Mouse (Mus musculus): Measurements from ENCODE around the gene Gapvd1.
"Not testable (repeated sequence)": the region's sequence is repeated elsewhere in the genome, so short reads cannot be mapped to it uniquely, and the experiment has no call there.

Gapvd1 gene

DNA sequence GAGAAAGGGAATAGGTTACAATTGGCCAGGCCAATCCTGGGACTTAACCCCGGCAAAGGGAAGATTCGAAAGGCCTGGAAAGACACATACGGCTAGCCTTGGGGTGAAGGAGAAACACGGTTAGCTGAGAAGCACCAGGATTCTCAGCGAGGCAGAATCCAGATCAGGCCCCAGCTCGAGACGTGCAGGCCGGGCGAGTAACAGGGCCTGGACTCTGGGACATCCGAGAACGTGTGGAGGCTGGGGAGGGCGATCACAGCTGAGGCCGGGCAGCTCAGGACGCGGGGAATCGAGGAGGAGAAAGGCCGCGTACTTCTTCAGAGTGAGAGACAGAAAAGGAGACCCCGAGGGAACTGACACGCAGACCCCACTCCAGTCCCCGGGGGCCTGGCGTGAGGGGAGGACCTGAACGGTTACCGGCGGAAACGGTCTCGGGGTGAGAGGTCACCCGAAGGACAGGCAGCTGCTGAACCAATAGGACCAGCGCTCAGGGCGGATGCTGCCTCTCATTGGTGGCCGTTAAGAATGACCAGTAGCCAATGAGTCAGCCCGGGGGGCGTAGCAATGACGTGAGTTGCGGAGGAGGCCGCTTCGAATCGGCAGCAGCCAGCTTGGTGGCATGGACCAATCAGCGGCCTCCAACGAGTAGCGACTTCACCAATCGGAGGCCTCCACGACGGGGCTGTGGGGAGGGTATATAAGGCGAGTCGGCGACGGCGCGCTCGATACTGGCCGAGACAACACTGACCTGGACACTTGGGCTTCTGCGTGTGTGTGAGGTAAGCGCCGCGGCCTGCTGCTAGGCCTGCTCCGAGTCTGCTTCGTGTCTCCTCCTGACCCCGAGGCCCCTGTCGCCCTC is 16.6 kb upstream of the Gapvd1 start, which contains the start of gene Hspa5:
Hspa5 (plus strand) TSS at position 603 of the 859 bp plus-strand sequence.
- DNase-seq (ENCODE audit: low spot score in 2 of 2), result peak; percentile 100

DNA sequence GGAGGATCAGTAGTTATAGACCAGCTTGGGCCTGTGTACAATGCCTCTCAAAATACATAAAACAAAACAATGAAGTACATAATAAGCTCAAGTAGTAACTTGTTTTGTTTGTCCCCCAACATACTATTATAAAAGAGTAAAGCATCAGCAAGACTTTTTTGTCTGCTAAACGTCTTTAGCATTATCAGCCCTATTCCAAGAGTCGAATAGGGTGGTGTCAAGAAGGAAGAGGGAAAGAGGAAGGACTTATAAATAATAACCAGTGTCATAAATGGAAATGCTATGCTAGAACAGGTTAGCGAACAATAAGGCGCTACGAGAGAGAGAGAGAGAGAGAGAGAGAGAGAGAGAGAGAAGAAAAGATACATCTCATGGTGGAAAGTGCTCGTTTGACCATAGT is 15.9 kb upstream of the Gapvd1 start:
- no peak for DNase-seq (ENCODE audit: low spot score in 2 of 2)

DNA sequence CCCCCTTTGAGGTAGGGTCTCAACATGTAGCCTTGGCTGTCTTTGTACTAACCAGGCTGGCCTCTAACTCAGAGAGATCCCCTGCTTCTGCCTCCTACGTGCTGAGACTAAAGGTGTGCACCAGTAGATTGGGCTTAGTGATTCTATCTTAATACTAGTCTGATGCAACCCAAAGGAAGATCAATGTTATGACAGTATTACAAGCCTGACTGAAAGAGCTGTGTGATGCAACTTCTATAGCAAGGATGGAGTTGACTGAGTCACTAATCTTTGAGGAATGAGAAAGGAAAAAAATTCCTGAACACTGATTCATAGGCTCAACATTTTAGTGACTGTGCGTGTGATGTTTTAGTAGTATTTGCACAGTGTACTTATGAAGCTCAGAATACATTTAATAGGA is 15.0 kb upstream of the Gapvd1 start:
- no peak for DNase-seq (ENCODE audit: low spot score in 2 of 2)

DNA sequence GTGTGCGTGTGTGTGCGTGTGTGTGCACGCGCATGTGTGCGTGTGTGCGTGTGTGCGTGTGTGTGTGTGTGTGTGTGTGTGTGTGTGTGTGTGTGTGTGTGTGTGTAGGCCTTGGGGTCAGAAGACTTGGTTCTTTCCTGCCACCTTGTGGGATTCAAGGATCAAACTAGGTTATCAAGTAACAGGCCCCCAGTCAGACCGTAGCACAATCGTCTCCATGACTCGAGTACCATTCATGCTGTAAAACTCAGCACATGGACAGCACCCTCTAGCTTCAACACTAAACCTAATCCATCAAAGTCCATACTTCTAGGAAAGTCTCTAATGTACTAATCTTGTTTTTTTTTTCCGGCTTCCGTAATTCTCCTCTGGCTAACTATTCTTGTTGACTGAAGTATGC is 9.8 kb upstream of the Gapvd1 start:
- DNase-seq (ENCODE audit: low spot score in 2 of 2), result no peak

DNA sequence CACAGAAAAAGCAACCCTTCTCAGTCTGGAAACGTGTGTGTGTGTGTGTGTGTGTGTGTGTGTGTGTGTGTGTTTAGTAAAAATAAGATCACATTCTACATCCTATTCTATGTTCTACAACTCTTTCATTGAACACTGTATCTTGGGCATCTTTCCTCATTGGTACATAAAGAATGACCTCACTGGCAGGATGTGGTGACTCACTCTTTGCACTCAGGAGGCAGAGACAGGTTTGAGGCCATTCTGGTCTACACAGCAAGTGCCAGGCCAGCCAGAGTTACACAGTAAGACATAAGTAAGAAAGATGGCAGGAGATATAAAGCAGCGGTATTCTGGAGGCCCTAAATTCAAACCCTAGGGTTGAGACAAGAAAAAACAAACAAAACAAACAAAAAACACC is 7.8 kb upstream of the Gapvd1 start:
- no peak for DNase-seq (ENCODE audit: low spot score in 2 of 2)

DNA sequence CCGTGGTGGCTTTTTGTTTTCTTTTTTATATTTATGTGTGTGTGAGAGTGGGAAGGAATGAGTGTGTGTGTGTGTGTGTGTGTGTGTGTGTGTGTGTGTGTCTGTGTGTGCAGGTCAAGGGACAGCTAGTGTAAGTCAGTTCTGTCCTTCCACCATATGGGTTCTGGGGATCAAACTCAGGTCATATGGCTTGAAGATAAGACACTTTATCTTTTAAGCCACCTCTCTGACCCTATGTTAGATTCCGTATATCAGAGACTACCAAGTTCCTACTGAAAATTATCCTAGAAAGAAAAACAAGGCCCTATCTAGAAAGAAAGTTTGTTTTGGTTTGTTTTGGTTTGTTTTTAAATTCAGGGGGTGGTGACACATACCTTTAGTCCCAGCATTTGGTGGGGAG is 7.1 kb upstream of the Gapvd1 start:
- DNase-seq (ENCODE audit: low spot score in 2 of 2), result no peak

DNA sequence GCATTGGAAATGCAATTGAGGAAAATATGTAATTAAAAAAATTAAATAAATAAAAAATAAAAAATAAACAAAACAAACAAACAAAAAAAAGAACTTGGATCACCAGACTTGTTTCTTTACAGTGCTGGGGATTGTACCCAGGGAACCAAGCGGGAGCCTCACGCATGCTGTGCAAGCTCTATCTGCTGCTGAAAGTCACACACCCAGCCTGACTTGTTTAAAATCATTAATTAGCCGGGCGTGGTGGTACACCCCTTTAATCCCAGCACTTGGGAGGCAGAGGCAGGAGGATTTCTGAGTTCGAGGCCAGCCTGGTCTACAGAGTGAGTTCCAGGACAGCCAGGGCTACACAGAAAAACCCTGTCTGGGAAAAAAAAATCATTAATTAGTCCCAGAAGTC is 6.2 kb upstream of the Gapvd1 start:
- DNase-seq (ENCODE audit: low spot score in 2 of 2), result not testable (repeated sequence)

DNA sequence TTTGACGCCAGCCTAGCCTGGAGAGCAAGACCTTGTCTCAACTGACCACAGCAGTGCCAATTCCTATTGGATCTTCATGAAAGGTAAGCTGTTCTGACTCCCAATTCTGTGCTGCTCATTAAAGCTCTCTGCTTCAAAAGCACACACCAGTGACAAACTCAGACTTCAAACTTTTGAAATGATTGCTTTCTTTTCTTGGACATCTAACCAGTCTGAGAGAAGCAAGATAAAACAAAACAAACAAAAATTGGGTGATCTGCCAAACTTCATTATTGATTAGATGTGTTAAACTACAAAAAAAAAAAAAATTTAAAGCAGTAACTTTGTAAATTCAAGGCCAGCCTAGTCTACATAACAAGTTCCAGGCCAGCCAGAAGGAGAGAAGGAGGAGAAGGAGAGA is 2.3 kb upstream of the Gapvd1 start:
- no peak for DNase-seq (ENCODE audit: low spot score in 2 of 2)

DNA sequence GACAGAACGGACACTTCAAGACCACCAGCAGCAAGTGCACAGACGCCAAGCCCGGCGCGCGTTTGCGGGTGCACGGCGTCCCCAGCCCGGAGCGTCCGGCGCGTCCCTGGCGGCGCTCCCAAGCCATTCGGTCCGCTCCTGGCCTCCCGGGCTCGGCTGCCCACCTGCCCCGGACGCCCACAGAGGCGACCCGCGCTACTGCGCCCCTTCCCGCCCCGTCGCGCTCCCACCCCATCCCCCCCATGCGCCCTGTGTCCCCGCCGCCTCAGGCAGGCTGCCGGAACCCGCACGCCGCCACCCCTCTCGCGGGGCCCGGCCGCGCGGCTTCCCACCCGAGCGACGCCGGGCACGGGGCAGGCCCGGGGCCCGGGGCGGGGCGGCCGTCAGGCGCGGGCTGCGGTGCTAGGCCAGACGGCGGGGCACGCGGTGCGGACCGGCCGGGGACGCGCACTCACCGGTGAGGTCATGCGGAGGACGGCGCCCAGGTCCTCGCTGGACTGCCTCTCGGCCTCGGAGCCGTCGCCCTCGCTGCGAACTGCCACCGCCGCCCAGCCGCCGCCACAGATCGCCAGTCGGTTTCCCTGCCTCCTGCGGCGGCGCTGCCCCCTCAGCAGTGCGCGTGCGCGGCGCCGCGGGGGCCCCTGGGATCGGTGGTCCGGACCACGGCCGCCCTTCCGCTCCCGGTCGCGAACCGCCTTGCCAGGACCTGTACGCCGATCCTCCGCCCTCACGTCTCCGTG is 1.1 kb downstream of the Gapvd1 start:
- peak; percentile 85 to 87 for DNase-seq (ENCODE audit: low spot score in 2 of 2)

DNA sequence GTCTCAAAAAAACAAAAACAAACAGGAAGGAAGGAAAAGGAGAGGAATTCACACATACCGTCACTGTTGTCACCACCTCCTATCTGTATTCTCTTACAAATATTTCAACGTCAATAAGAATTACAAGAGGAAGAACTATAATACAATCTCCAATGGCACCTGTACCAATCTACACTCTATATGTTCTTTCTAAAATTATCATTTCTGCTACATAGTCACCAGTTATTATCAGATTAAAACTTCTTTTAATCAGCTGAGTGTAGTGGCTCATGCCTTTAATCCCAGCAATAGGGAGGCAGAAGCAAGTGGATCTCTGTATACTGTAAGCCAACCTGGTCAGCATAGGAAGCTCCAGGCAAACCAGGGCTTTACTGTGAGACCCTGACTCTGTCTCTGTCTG is 4.8 kb downstream of the Gapvd1 start:
- DNase-seq (ENCODE audit: low spot score in 2 of 2), result no peak

DNA sequence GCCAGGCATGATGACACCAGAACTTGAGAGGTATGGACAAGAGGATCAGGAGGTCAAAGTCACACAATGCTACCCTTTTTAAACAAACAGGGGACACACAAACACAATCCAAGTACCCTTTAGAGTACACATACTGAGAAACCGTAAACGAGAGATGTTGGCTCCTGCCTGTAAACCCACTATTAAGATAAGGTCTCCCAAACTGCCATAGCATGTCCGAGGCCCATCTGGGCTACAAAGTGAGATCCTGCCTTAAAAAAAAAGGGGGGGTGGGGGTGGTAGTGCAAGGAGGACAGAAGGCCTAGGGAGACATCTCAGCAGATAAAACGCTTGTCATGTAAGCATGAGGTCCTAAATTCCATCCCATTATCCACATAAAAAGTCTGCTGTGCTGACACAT is 6.6 kb downstream of the Gapvd1 start:
- DNase-seq (ENCODE audit: low spot score in 2 of 2), result no peak

DNA sequence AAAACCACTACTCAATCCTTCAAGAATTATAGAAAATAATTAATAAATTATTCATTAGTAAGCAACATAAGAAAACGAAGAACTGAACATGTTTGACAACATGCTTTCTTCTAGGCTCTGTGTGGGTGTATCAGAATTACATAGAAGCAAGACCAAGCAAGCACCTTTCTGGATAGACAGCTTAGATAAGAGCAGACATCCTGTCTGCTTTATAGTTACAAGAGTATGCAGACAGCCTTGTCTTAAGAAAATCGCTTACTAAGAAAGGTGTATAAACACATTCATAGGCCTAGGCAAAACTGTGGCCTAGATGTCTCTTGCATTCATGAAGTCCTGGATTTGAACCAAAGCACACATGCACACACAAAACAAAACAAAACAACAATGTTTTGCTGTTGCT is 9.4 kb downstream of the Gapvd1 start:
- DNase-seq (ENCODE audit: low spot score in 2 of 2), result no peak

DNA sequence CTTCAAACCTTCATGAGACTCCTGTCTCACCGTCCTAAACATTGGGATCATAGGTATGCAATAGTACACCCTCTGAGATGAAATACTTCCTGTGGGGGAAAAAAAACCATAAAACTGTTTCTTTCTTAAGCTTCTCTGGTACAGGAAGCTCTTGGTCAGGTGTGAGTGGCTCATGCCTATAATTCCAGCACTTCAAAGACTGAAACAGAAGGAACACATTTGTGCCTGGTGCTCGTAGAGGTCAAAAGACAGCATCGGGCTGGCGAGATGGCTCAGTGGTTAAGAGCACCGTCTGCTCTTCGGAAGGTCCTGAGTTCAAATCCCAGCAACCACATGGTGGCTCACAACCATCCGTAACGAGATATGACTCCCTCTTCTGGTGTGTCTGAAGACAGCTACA is 10.6 kb downstream of the Gapvd1 start:
- DNase-seq (ENCODE audit: low spot score in 2 of 2), result no peak

DNA sequence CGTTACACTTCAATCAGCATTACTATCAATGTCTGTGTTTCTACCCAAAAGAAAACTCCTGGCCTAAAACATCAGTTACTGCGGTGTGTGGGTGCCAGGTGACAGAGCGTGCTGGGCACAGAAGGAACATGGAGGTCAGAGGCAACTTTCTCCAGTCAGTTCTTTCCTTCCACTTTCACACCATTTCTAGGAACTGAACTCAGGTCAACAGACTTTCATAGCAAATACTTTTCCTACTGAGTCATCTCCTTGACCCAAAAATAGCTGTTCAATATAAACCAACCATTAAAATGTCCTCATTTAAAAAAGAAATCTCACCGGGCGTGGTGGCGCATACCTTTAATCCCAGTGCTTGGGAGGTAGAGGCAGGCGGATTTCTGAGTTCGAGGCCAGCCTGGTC is 12.4 kb downstream of the Gapvd1 start:
- DNase-seq (ENCODE audit: low spot score in 2 of 2), result no peak

DNA sequence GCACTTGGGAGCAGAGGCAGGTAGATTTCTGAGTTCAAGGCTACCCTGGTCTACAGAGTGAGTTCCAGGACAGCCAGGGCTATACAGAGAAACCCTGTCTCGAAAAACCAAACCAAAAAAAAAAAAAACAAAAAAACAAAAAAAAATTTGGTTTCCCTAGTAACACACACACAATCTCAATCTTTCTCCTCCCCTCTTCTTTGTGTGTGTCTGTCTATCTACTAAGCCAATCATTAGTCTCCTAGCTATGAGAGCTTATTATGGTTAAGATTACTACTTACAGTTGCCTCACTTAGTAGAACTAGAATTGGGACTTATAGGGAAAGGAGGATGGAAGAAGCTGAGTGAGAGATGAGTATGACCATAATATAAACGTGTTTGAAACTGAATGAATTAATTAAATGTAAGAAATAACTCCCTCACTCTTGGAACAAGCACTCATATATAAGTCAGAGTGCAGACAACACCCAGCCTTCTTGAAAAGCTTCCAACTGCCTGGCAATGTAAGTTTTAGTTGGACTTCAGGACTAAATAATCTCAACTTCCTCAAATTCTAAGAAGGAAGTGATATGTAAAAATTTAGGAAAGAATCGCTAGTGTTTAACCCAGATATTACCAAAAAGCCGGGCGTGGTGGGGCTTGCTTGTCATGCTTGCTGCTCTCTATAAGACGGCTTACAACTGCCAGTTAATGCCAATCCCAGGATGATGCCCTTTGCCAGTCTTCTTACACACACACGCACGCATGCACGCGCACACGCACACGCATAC is 13.5 kb downstream of the Gapvd1 start:
- no peak for DNase-seq (ENCODE audit: low spot score in 2 of 2)

DNA sequence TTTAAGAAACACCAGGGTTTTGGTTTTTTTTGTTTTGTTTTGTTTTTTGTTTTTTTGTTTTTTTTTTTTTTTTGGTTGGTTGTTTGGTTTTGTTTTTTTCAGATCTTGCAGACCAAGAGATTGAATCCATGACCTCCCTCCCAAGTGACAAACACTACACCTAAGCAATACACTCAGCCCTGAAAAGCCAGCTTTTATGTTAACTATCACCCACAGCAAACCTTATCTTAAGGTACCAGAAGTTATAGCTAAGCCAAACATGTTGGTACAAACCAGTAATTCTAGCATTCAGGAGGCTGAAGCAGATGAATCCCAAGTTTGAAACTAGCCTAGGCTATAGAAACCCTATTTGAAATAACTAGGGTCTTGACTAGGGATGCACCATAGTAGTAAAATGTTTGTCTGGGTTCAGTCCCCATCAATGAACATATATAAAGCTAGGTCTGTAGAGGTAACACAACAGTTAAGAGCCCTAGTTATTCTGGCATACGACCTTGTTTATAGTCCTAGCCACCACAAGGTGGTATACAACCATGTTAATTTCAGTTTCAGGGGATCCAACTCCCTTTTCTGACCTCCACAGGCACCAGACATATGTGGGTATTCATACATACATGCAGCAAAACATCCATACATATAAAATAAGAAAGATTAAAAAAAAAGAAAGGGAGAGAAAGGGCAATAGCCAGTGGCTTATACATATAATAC is 15.2 kb downstream of the Gapvd1 start:
- DNase-seq (ENCODE audit: low spot score in 2 of 2), result no peak

DNA sequence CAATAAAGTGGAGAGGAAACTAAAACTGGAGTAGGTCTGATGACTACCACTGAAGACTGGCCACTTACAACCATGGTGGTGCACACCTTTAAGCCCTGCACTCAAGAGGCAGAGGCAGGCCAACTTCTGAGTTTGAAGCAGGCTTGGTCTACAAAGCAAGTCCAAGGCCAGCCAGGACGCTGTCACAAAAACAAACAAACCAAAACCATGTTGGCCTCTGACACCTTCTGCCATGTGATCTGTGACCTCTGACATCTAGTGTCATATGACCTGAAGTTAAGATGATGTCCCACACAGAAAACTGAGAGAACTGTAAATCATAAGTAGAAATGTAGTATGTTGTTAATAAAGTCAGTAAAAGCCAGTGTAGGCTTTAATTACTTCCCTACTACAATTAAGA is 17.1 kb downstream of the Gapvd1 start:
- no peak for DNase-seq (ENCODE audit: low spot score in 2 of 2)

DNA sequence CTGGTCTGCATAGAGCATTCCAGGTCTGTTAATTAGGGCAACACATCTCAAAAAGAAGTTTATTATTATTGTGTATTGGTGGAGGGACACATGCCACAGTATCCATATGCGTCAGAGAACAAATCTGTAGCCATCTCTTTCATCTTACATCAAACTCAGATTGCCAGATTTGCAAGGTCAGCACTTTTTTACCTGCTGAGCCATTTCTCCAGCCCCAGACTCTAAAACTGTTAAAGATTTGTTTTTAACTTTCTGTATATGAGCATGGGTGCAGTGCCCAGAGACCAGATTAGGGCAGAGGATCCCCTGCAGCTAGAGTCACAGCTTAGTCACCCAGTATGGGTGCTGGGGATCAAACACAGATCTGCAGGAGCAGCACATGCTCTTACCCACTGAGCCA is 18.4 kb downstream of the Gapvd1 start:
- no peak for DNase-seq (ENCODE audit: low spot score in 2 of 2)

DNA sequence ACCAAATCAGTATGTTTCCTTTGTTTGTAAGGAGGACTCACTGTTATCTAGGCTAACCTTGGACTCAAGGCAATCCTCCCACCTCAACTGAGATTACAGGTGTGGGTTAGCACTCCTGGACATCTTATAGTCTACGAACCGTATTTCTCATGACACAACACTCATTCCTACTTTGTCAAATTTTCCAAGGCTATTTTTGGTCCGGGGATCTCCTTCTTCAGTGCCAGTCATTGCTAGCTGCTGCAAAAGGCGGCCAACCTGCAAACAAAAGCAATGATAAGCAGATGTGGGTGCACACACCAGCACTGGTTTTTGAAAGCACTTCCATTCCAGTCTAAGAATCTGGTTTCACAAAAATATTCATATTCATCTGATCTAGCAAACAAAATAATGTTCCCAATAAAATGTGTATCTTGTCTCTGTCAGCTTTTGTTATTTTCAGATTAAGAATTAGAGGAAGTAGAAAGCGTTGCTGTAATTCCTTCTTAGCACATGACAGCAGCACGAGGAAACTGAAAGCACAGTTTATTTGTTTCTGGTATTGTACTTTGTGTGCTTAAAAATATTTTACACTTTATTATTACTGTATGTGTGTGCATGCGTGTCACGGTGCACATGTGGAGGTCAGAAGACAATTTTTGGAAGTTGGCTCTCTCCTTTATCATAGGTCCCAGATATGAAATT is 27.8 kb downstream of the Gapvd1 start:
- no peak for DNase-seq (ENCODE audit: low spot score in 2 of 2)

DNA sequence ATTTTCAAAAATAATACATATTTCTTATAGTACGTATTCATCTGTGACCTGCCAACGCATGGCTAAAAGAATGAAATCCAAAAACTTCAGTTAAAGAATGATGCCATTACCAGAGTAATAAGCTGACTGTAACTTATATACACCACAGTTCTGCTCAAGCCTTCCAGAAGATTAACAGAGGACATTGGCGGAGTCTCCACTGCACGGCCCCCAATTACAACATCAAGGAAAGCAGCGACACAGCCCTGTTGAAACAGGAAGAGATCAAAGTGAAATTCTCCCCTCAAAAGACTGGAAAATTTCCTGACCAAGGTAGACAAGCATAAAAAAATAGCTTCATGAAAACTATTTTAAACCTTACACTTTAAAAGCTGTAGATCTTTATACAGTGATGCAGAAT is 29.8 kb downstream of the Gapvd1 start:
- no peak for DNase-seq (ENCODE audit: low spot score in 2 of 2)

DNA sequence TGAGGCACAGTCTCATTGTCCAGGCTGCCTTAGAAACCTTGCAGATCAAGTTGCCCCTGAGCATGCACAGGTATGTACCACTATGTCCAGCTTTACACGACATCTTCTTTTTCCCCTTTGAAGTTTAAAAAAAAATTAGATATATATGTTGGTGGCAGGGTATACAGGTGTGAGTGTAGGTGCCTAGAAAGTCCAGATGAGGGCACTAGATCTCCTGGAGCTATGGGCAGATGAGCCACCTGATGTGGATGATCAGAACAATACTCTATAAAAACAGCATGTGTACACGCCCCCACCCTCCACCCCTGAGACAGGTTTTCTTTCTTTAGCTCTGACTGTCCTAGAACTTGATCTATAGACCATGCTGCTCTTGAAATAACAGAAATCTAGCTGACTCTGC is 36.8 kb downstream of the Gapvd1 start:
- DNase-seq (ENCODE audit: low spot score in 2 of 2), result no peak
